Mouse (Mus musculus): ENCODE measurements around the gene Snrk. TPM values are rescaled to one million over a fixed set of nuclear protein-coding genes. Genes with fewer than 3 reads are reported as not detected.
A peak's percentile ranks its signal among the peaks of the same experiment; 100 is the strongest.

The Snrk gene
- total RNA-seq, 2 experiments from 2014 or later, result 105 to 126 TPM

DNA sequence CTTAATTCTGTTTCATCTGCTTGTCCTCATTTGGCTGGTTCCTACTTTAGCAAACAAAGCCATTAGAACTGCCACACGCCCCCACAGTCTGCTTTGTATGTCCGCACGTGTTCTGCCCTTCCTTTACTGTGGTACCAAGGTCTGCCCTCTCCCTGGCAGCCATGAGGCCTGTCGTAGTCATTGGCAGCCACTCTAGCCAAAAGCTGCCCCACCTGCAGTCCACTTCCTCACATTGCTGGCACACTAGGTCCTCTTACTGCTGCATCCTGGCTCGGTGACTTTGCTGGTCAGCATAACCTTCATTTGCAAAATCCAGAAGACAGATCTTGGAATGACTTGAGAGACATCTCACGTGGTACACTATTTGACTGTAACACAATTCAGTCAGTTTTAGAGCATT is 52.8 kb downstream of the Snrk start:
- DNase-seq (ENCODE audit: low spot score in 2 of 2), result peak in 1 of 2 experiments; percentile 30
- intact Hi-C loops (cut with DNase I), result no loop called here

- no peak for DNase-seq (ENCODE audit: low spot score in 2 of 2)
These were observed 55.6 kb downstream of the Snrk start for GRCm38 (mm10) chr9:122172612-122173186.

GRCm38 (mm10) chr9:122173405-122174233 is 56.6 kb downstream of the Snrk start:
- no peak for DNase-seq (ENCODE audit: low spot score in 2 of 2)

More at GRCm38 (mm10) chr9:122172612-122173186, 55.6 kb downstream of the Snrk start:
- intact Hi-C loops (cut with DNase I), result no loop called here

DNA sequence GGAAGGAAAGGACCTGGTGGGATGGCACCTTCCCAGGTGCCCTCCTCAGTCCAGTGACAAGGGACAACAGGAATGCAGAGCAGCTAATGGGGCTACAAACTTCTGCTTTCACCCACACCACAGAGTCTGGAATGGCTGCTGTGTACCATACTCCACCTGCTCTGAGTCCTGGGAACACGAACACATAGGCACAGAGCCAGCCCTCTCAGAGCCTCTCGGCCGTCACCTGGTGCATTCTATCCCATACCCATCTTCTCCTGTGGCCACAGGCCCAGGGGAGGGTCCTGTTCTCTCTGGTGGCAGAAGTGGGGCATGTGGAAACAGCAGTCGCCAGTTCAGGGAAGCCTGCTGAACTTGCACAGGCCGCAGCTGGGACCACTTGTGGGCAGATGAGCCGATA is 57.7 kb downstream of the Snrk start:
- intact Hi-C loops (cut with DNase I), result no loop called here
- no peak for DNase-seq (ENCODE audit: low spot score in 2 of 2)

More at GRCm38 (mm10) chr9:122173405-122174233, 56.6 kb downstream of the Snrk start:
- intact Hi-C loops (cut with DNase I), result no loop called here

DNA sequence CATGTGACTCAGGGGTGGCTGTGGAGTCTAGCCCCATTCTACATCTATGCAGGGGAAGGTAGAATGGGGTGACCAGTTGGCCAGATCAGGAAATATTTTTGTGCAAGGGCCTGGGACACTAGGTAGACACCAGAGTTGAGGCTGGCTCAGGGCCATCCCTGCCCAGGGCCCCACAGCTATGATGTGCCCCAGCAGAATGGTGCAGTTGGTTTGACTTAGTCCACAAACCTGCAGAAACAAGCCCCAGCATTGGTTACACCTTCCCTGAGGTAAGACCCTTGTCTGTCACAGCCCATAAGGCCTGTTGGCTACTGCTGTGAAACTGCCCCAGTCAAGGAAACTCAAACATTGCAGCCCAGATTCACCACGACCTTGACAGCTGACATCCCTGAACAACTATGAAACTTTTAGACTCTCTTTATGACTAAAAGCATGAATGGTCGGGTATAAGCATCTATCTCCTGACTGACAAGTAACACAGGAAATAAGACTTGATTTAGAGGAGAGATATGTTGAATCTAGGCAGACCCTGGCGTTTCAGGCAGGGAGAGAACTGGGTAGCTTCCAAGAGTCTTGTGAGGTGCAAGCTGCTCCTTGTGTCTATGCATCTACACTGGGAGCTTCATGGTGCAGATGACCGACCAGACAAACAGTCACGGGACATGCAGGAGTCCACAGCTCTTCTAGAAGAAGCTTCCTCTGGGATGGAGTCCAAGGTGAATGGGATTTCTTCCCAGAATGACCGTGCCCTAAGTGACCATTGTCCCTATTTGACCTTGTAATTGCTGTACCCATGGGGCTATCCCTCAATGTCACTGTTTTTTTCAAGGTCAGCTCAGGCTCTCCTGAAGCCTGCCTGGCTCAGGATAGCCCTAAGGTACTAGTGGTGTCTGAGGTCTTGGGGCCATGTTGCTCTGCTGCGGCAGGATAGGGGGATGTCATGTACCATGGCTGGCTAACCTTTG is 60.5 kb downstream of the Snrk start:
- intact Hi-C loops (cut with DNase I), result no loop called here
- DNase-seq (ENCODE audit: low spot score in 2 of 2), result no peak

DNA sequence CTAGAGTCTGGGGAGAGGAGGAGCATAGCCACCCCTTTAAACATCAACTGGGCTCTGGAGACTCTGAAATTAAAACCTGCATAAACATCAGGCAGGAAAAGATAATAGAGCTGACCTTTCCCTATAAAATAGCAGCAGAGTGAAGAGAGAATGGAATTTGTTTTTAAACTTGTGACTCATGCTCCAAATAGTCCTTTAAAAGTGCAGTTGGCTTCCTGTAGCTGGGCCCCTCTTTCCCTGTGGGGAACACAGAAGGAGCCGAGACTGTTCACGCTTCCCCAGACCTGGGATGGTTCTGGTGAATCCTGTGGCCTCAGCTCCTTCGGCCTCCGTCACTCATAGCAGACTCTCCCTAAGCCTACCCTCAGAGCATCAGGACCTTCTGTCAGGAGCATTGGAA is 61.4 kb downstream of the Snrk start:
- intact Hi-C loops (cut with DNase I), result no loop called here
- DNase-seq (ENCODE audit: low spot score in 2 of 2), result no peak

GRCm38 (mm10) chr9:122180105-122180504 is 63.0 kb downstream of the Snrk start:
- intact Hi-C loops (cut with DNase I), result no loop called here

GRCm38 (mm10) chr9:122183074-122183473 is 66.0 kb downstream of the Snrk start:
- DNase-seq (ENCODE audit: low spot score in 2 of 2), result no peak
- intact Hi-C loops (cut with DNase I), result no loop called here

More at GRCm38 (mm10) chr9:122180105-122180504, 63.0 kb downstream of the Snrk start:
- no peak for DNase-seq (ENCODE audit: low spot score in 2 of 2)

DNA sequence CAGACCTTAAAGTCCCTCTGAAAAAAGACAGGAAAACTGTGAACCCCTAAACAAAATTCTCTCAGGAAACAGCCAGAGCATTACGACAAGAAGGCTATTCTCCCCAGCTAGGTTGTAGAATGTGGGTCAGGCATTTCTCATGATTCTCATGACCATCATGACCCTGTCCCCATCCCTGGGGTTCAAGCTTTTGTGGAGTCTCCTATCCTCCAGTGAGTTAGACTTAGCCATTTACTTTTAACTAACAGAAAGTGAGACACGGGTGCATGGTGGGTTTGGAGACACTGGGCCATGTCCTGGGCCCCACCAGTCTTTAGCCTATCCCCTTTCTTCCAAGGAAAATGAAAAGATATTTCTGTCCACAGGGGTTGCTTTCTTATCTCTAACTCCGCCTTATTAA is 67.3 kb downstream of the Snrk start:
- intact Hi-C loops (cut with DNase I), result no loop called here
- DNase-seq (ENCODE audit: low spot score in 2 of 2), result no peak

DNA sequence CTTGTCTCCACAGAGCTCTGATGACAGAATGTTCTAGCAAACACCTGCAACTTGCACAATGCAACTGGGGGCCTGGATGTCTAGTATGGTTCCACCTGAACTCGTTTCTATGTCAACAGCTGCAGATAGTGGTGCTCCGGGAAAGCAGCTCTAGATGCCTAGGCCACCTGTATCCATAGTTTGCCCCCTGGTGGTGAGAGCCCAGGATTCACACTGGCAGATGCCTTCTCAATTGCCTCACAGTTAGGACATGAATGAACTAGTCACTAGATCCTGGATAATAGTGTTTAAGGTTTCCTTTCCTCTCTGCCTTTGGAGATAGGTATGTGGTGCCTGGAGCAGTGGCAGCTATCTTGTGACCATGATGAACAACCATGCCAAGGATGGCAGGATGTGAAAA is 68.0 kb downstream of the Snrk start:
- peak; percentile 73 to 78 for DNase-seq (ENCODE audit: low spot score in 2 of 2)
- intact Hi-C loops (cut with DNase I), result loop anchor here (5.0 kb wide), 1 partner anchor 168 kb away; no protein-coding TSS in a partner anchor

DNA sequence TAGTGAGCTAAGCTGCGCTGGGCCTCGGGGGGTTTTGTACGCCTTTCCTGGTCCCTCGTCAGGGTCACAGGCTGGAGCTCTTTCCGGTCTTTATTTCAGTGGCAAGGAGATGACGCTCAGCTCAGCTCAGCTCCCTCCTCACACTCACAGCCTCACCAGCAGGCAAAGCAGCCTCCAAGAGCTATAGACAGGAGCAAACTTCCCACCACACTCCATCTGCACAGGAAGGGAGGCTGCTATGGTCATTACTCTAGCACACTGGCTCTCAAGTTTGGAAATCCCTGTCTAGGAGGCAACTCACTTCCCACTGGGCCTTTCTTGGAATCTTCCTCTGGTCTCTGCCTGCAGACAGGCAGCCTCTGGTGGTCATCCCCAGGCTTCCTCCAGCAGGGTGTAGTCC is 68.9 kb downstream of the Snrk start:
- no peak for DNase-seq (ENCODE audit: low spot score in 2 of 2)
- intact Hi-C loops (cut with DNase I), result loop anchor here (5.0 kb wide), 1 partner anchor 169 kb away; no protein-coding TSS in a partner anchor

- intact Hi-C loops (cut with DNase I), result loop anchor here (5.0 kb wide), 1 partner anchor 169 kb away; no protein-coding TSS in a partner anchor
- no peak for DNase-seq (ENCODE audit: low spot score in 2 of 2)
These were observed 69.7 kb downstream of the Snrk start for GRCm38 (mm10) chr9:122186643-122187226.

DNA sequence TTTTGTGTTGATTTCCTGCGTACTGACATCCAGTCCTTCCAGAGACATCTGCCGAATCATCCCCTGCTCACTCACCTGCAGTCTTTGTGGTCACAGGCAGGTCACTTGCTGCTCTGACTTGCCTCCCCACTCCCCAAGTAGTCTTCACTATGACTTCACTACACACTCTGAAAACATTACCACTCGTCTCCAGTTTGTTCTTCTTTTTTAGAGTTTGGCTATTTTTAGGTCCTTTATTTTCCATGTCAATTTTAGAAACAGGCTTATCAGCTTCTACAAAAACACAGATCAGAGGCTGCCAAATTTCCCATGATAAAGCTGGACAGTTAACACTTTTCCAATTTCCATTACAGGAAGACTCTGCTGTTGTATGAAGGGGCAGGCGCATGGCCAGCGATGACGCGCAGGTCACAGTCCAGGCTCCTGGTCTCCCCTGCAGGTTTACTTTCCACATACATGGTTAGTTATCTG is 70.4 kb downstream of the Snrk start:
- intact Hi-C loops (cut with DNase I), result loop anchor here (5.0 kb wide), 1 partner anchor 170 kb away; no protein-coding TSS in a partner anchor
- no peak for DNase-seq (ENCODE audit: low spot score in 2 of 2)

- DNase-seq (ENCODE audit: low spot score in 2 of 2), result no peak
- intact Hi-C loops (cut with DNase I), result loop anchor here (5.0 kb wide), 1 partner anchor 171 kb away; no protein-coding TSS in a partner anchor
These were observed 71.7 kb downstream of the Snrk start for GRCm38 (mm10) chr9:122188724-122189123.

DNA sequence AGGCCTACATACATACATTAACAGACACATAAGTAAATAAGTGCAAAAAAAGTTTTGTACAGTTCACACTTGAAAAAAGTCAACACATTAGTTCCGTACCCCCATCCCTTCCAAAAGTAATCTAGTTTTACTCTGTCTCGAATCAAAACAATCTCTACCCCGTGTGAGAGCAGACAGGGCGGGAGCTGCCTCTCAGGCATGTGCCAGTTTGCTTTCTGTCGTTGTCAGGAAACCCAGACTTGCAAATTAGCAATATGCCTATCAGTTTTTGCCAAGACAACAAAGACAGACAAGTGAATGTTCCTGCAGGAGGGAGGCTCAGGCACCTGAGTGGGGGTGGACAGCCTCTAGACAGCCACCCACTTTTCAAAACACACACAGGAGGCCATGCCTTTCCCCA is 76.3 kb downstream of the Snrk start:
- DNase-seq (ENCODE audit: low spot score in 2 of 2), result no peak
- intact Hi-C loops (cut with DNase I), result no loop called here

DNA sequence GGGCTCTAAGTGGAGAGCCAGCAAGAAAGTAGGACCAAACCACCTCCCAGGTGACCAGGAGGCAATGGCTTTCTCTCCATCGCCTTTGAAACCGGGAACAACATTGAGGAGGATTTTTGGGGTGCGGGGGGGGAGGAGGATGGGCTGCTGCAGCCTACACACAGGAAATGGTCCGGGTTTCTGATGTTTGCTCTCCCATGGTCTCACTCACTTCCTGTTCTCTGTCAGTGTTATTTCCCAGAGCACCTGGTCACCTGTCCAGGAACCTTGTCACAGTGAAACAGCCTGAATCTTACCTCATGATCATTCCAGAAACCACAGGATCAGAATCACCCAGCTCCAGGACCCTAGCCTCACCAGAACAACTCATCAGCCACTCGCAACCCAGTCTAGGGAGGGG is 76.8 kb downstream of the Snrk start:
- DNase-seq (ENCODE audit: low spot score in 2 of 2), result no peak
- intact Hi-C loops (cut with DNase I), result no loop called here

DNA sequence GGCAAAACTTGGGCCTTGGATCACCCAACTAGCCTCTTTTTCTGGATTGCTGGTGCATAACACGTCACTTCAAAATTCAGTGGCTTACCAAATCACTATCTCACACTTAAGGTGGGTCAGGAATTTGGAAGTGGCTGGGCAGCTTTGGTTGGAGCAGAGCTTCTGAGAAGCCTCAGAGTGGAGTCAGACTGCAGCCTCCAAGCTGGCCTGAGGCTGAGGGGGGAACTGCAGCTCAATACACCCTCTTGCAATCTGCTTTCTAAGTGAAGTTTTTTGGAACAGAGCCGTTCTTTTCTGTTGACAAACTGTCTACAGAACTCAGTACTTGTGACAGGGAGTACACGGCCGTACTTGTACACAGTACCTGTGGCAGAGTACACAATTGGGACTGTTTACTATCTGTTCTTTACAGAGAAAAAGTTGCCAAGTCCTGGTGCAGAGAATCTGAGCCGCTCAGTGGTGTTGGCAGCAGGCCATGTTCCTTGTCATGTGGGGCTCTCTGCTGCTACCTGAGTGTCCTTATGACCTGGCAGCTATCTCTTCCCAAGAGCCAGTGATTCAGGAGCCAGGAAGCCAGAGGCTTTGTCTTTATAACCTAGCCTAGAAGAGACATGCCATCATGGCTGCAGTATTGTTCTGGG is 78.1 kb downstream of the Snrk start:
- no peak for DNase-seq (ENCODE audit: low spot score in 2 of 2)
- intact Hi-C loops (cut with DNase I), result no loop called here

DNA sequence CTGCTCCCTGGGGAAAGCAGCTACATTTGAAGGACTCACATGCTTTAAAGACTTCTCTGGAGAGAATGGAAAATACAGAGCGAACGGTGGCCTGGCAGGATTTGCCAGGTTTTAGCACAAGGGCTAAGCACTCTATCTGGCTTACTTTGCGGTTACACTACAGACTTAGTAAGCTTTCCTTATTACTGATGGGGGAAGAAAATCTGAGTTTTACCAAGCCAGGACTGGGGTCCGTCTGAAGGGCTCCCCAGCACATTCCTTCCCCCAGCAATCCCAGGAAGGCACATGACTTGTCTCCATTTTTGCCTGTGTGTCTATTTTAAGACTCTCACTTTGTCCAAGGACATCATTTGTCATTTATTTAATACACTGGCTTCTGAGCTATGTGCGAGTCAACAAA is 80.0 kb downstream of the Snrk start:
- DNase-seq (ENCODE audit: low spot score in 2 of 2), result no peak
- intact Hi-C loops (cut with DNase I), result no loop called here

- intact Hi-C loops (cut with DNase I), result no loop called here
- DNase-seq (ENCODE audit: low spot score in 2 of 2), result no peak
These were observed 81.6 kb downstream of the Snrk start for GRCm38 (mm10) chr9:122198621-122199020.

Measured in left cerebral cortex, postnatal 14 days (tissue).